Mouse (Mus musculus) adrenal gland, adult (tissue): ENCODE measurements at regions not wholly inside any gene's neighbourhood (a gene's known extent, or its start where the extent isn't known, plus 50 kb on each side); places are given as distances from the start of the nearest gene placed in this dataset.

ENCODE experiments used
- DNase-seq, 2 experiments: peaks; one replicate each; pipeline ENCODE4 v3.0.0; 2022 to 2023; ENCODE audit warnings: low spot score in 1 of 2; ENCODE audit not compliant: inconsistent age in 2 of 2

GRCm38 (mm10) chr6:107894296-107895090, 170.4 kb upstream of the Setmar start:
- no peak for DNase-seq

- no peak for DNase-seq
Observed at GRCm38 (mm10) chr6:107910576-107910975, 154.3 kb upstream of the Setmar start.

GRCm38 (mm10) chr6:107911387-107911786, 153.5 kb upstream of the Setmar start:
- no peak for DNase-seq

GRCm38 (mm10) chr6:107923528-107924199, 141.2 kb upstream of the Setmar start:
- no peak for DNase-seq

- peak in 1 of 2 experiments; percentile 10 for DNase-seq
Observed at GRCm38 (mm10) chr6:107924200-107924735, 140.6 kb upstream of the Setmar start.

- no peak for DNase-seq
Observed at GRCm38 (mm10) chr6:107930439-107931173, 134.2 kb upstream of the Setmar start.

GRCm38 (mm10) chr6:107931174-107931557, 133.7 kb upstream of the Setmar start:
- peak in 1 of 2 experiments; percentile 42 for DNase-seq

GRCm38 (mm10) chr6:107936075-107936635, 128.7 kb upstream of the Setmar start:
- DNase-seq: no peak

- DNase-seq: no peak
Observed at GRCm38 (mm10) chr6:107968694-107969093, 96.2 kb upstream of the Setmar start.

GRCm38 (mm10) chr6:107998921-107999690, 65.7 kb upstream of the Setmar start:
- peak in 1 of 2 experiments; percentile 52 for DNase-seq

- peak in 1 of 2 experiments; percentile 23 for DNase-seq
Observed at GRCm38 (mm10) chr6:108003231-108003630, 61.6 kb upstream of the Setmar start.

GRCm38 (mm10) chr6:108008323-108008722, 56.5 kb upstream of the Setmar start:
- no peak for DNase-seq
